Mouse (Mus musculus): ENCODE measurements around the gene Nlrc5. TPM values are rescaled to one million over a fixed set of nuclear protein-coding genes. Genes with fewer than 3 reads are reported as not detected.
"Not testable (repeated sequence)": the region's sequence is repeated elsewhere in the genome, so short reads cannot be mapped to it uniquely, and the experiment has no call there.

Gene Nlrc5
- polyA plus RNA-seq, 1 experiment, result 5.0 TPM

- no peaks in the 10 kb centered on the region for H3K4me1 ChIP-seq (ENCODE audit: control insufficient read depth, insufficient read depth, insufficient read length, low read length)
- H3K4me3 ChIP-seq (ENCODE audit: insufficient read depth, low read depth, low read length), result no peak overlapping the region
- no peak overlapping the region for H3K27ac ChIP-seq (replicated peaks; ENCODE audit: low read depth, low read length)
These were observed 34.7 kb upstream of the Nlrc5 start for GRCm38 (mm10) chr8:94399361-94399953.

GRCm38 (mm10) chr8:94399957-94400356 is 34.2 kb upstream of the Nlrc5 start:
- H3K27ac ChIP-seq (replicated peaks; ENCODE audit: low read depth, low read length); H3K4me3 ChIP-seq (ENCODE audit: insufficient read depth, low read depth, low read length); H3K4me1 ChIP-seq (ENCODE audit: control insufficient read depth, insufficient read depth, insufficient read length, low read length): not testable (repeated sequence)

- no peak overlapping the region for H3K27ac ChIP-seq (replicated peaks; ENCODE audit: low read depth, low read length)
- no peak overlapping the region for H3K4me3 ChIP-seq (ENCODE audit: insufficient read depth, low read depth, low read length)
- no peaks in the 10 kb centered on the region for H3K4me1 ChIP-seq (ENCODE audit: control insufficient read depth, insufficient read depth, insufficient read length, low read length)
These were observed 25.6 kb upstream of the Nlrc5 start for GRCm38 (mm10) chr8:94408443-94409080.

- Histone ChIP-seq H3K4me3 (ENCODE audit: insufficient read depth, low read depth, low read length) (no peak overlapping the region), H3K4me1 (ENCODE audit: control insufficient read depth, insufficient read depth, insufficient read length, low read length) (no peaks in the 10 kb centered on the region), H3K27ac (replicated peaks; ENCODE audit: low read depth, low read length) (no peak overlapping the region)
These were observed 24.6 kb upstream of the Nlrc5 start for GRCm38 (mm10) chr8:94409523-94409922.

- no peak overlapping the region for H3K4me3 ChIP-seq (ENCODE audit: insufficient read depth, low read depth, low read length)
- no peaks in the 10 kb centered on the region for H3K4me1 ChIP-seq (ENCODE audit: control insufficient read depth, insufficient read depth, insufficient read length, low read length)
- H3K27ac ChIP-seq (replicated peaks; ENCODE audit: low read depth, low read length), result no peak overlapping the region
These were observed 21.6 kb upstream of the Nlrc5 start for GRCm38 (mm10) chr8:94412518-94412917.

GRCm38 (mm10) chr8:94413509-94413908 is 20.6 kb upstream of the Nlrc5 start:
- H3K27ac ChIP-seq (replicated peaks; ENCODE audit: low read depth, low read length), result no peak overlapping the region
- no peak overlapping the region for H3K4me3 ChIP-seq (ENCODE audit: insufficient read depth, low read depth, low read length)
- H3K4me1 ChIP-seq (ENCODE audit: control insufficient read depth, insufficient read depth, insufficient read length, low read length), result no peaks in the 10 kb centered on the region

- no peak overlapping the region for H3K27ac ChIP-seq (replicated peaks; ENCODE audit: low read depth, low read length)
- H3K4me1 ChIP-seq (ENCODE audit: control insufficient read depth, insufficient read depth, insufficient read length, low read length), result no peaks in the 10 kb centered on the region
- H3K4me3 ChIP-seq (ENCODE audit: insufficient read depth, low read depth, low read length), result no peak overlapping the region
These were observed 18.9 kb upstream of the Nlrc5 start for GRCm38 (mm10) chr8:94415218-94415617.

- Histone ChIP-seq H3K27ac (replicated peaks; ENCODE audit: low read depth, low read length) (no peak overlapping the region), H3K4me1 (ENCODE audit: control insufficient read depth, insufficient read depth, insufficient read length, low read length) (no peaks in the 10 kb centered on the region), H3K4me3 (ENCODE audit: insufficient read depth, low read depth, low read length) (no peak overlapping the region)
These were observed 16.1 kb upstream of the Nlrc5 start for GRCm38 (mm10) chr8:94418017-94418416.

- H3K27ac ChIP-seq (replicated peaks; ENCODE audit: low read depth, low read length), result no peak overlapping the region
These were observed 11.9 kb upstream of the Nlrc5 start for GRCm38 (mm10) chr8:94422270-94422669.

GRCm38 (mm10) chr8:94427953-94428352 is 6.2 kb upstream of the Nlrc5 start:
- Histone ChIP-seq H3K4me3 (ENCODE audit: insufficient read depth, low read depth, low read length) (no peak overlapping the region), H3K4me1 (ENCODE audit: control insufficient read depth, insufficient read depth, insufficient read length, low read length) (no peaks in the 10 kb centered on the region), H3K27ac (replicated peaks; ENCODE audit: low read depth, low read length) (no peak overlapping the region)

More at GRCm38 (mm10) chr8:94422270-94422669, 11.9 kb upstream of the Nlrc5 start:
- H3K4me3 ChIP-seq (ENCODE audit: insufficient read depth, low read depth, low read length), result no peak overlapping the region
- no peaks in the 10 kb centered on the region for H3K4me1 ChIP-seq (ENCODE audit: control insufficient read depth, insufficient read depth, insufficient read length, low read length)

GRCm38 (mm10) chr8:94428420-94428819 is 5.7 kb upstream of the Nlrc5 start:
- H3K4me1 ChIP-seq (ENCODE audit: control insufficient read depth, insufficient read depth, insufficient read length, low read length), result 0 out of 2 replicates have a peak, but pooled peaks cover 1% of the 10 kb centered on the region
- no peak overlapping the region for H3K27ac ChIP-seq (replicated peaks; ENCODE audit: low read depth, low read length)
- no peak overlapping the region for H3K4me3 ChIP-seq (ENCODE audit: insufficient read depth, low read depth, low read length)

- Histone ChIP-seq H3K27ac (replicated peaks; ENCODE audit: low read depth, low read length) (no peak overlapping the region), H3K4me1 (ENCODE audit: control insufficient read depth, insufficient read depth, insufficient read length, low read length) (0 out of 2 replicates have a peak, but pooled peaks cover 4% of the 10 kb centered on the region), H3K4me3 (ENCODE audit: insufficient read depth, low read depth, low read length) (no peak overlapping the region)
These were observed 4.8 kb upstream of the Nlrc5 start for GRCm38 (mm10) chr8:94429376-94429775.

GRCm38 (mm10) chr8:94432212-94432611 is 1.9 kb upstream of the Nlrc5 start:
- no peak overlapping the region for H3K4me3 ChIP-seq (ENCODE audit: insufficient read depth, low read depth, low read length)
- peaks cover 10% of the 10 kb centered on the region for H3K4me1 ChIP-seq (ENCODE audit: control insufficient read depth, insufficient read depth, insufficient read length, low read length)
- H3K27ac ChIP-seq (replicated peaks; ENCODE audit: low read depth, low read length), result no peak overlapping the region

GRCm38 (mm10) chr8:94434958-94435357 is 802 bp downstream of the Nlrc5 start:
- Histone ChIP-seq H3K4me1 (ENCODE audit: control insufficient read depth, insufficient read depth, insufficient read length, low read length) (peaks cover 10% of the 10 kb centered on the region), H3K4me3 (ENCODE audit: insufficient read depth, low read depth, low read length) (no peak overlapping the region; the same call in 1 of the 2 replicates), H3K27ac (replicated peaks; ENCODE audit: low read depth, low read length) (no peak overlapping the region)

- Histone ChIP-seq H3K4me3 (ENCODE audit: insufficient read depth, low read depth, low read length) (0 out of 2 replicates have a peak overlapping the region, but pooled peaks have one; percentile 12), H3K4me1 (ENCODE audit: control insufficient read depth, insufficient read depth, insufficient read length, low read length) (peaks cover 10% of the 10 kb centered on the region), H3K27ac (replicated peaks; ENCODE audit: low read depth, low read length) (no peak overlapping the region)
These were observed 1.4 kb downstream of the Nlrc5 start for GRCm38 (mm10) chr8:94435397-94436111.

All from brown adipose tissue, adult 24 weeks (tissue).